Mouse (Mus musculus) CH12.LX (cell line): ENCODE results near the gene Rasgef1a.

Experiments used
- CTCF ChIP-seq, 2 experiments: IDR thresholded peaks in 1 of 2; conservative IDR thresholded peaks in 1 of 2; 2 replicates each; pipeline ENCODE4 v1.5.1; 2011 to 2012; ENCODE audit warnings: low read depth in 2 of 2, low read length in 2 of 2, improper control_type of control experiment in 1 of 2, inconsistent platforms in 1 of 2, mild to moderate bottlenecking in 1 of 2, moderate library complexity in 1 of 2
- EP300 ChIP-seq: IDR thresholded peaks from 2 replicates; pipeline ENCODE4 v1.6.1; 2011; ENCODE audit warnings: low read length, improper control_type of control experiment
- GABPA ChIP-seq: IDR thresholded peaks from 2 replicates; pipeline ENCODE4 v1.6.1; 2012; ENCODE audit warnings: low read depth, low read length, improper control_type of control experiment, inconsistent platforms; ENCODE audit not compliant: insufficient replicate concordance
- POLR2A ChIP-seq: IDR thresholded peaks from 2 replicates; pipeline ENCODE4 v1.6.1; 2011; ENCODE audit warnings: low read depth, mild to moderate bottlenecking, improper control_type of control experiment, low read length
- RAD21 ChIP-seq: IDR thresholded peaks from 2 replicates; pipeline ENCODE4 v1.6.1; 2011; ENCODE audit warnings: low read depth, mild to moderate bottlenecking, low read length, improper control_type of control experiment, moderate library complexity
- ZC3H11A ChIP-seq: IDR thresholded peaks from 2 replicates; pipeline ENCODE4 v1.6.1; 2012; ENCODE audit warnings: low read depth, mild to moderate bottlenecking, inconsistent platforms, low read length, improper control_type of control experiment

DNA sequence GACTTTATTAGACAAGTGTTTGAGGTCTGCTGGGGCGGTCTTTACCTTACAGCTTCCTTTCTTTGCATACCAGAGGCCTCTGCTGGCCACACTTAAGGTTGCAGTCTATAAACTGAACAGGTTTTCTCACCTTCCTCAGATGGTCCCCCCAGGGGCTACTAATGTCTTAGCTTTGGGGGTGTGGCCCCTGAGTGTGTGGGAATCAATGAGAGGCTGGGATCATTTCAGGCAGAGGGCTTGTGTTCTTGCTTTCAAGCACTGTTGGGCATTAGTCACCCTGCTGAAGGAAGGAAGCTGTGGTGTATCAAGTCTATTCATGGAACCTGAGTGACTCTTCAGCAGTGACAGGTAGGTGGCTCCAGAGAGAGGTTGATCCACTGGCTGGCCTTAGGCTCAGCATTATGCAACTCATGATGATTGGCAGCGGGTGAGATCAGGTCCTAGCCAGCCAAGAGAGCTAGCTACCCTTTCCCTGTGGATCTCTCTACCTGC is 88.1 kb downstream of the Rasgef1a start:
- peak in 1 of 2 experiments; percentile 68; a peak in 2 of 4 replicates for TF ChIP-seq CTCF (conservative IDR thresholded peaks at IDR 0.05 in 1 of 2, IDR thresholded peaks at IDR 0.05 in 1 of 2; ENCODE audit: low read depth in 2 of 2, low read length in 2 of 2)
- no peak for TF ChIP-seq ZC3H11A
- peak; percentile 59 for TF ChIP-seq RAD21
- no peak for TF ChIP-seq POLR2A
- TF ChIP-seq GABPA = no peak
- TF ChIP-seq EP300 = no peak
